Mouse (Mus musculus) lung, postnatal 0 days (tissue): Measurements from ENCODE around the gene Trp73. TPM values are rescaled to one million over a fixed set of nuclear protein-coding genes. Genes with fewer than 3 reads are reported as not detected.

Experiments
- ATAC-seq: fragments of 200-750 bp; cut with Nextera tagmentation; 2 replicates; pipeline ENCODE4 v1.8.0; 2017; ENCODE audit warnings: moderate library complexity
- DNase-seq: peaks from one replicate; pipeline ENCODE4 v3.0.0-alpha.2; 2016; ENCODE audit warnings: low spot score
- H3K27ac ChIP-seq: fragments of 300-500 bp; sonication (generic); 2 replicates; pipeline ENCODE4 v1.5.1; 2014; ENCODE audit warnings: antibody characterized with exemption, mild to moderate bottlenecking, low read length, mixed read lengths
- H3K27me3 ChIP-seq: fragments of 300-500 bp; sonication (generic); replicated peaks from 2 replicates; pipeline ENCODE4 v1.6.1; 2014; ENCODE audit warnings: low read length, mixed read lengths; ENCODE audit not compliant: insufficient read depth
- H3K36me3 ChIP-seq: fragments of 300-500 bp; sonication (generic); 2 replicates; pipeline ENCODE4 v1.6.1; 2014; ENCODE audit warnings: low read length, mixed read lengths; ENCODE audit not compliant: insufficient read depth
- H3K4me1 ChIP-seq: fragments of 300-500 bp; sonication (generic); 2 replicates; pipeline ENCODE4 v1.6.1; 2014; ENCODE audit warnings: antibody characterized with exemption, low read depth, low read length, mixed read lengths; ENCODE audit not compliant: insufficient read depth
- H3K4me2 ChIP-seq: fragments of 300-500 bp; sonication (generic); replicated peaks from 2 replicates; pipeline ENCODE4 v1.6.1; 2014; ENCODE audit warnings: low read depth, mild to moderate bottlenecking, low read length, moderate library complexity, mixed read lengths
- H3K4me3 ChIP-seq: fragments of 300-500 bp; sonication (generic); 2 replicates; pipeline ENCODE4 v1.5.1; 2014; ENCODE audit warnings: low read depth, low read length
- H3K9ac ChIP-seq: fragments of 300-500 bp; sonication (generic); replicated peaks from 2 replicates; pipeline ENCODE4 v1.6.1; 2014; ENCODE audit warnings: low read depth, mild to moderate bottlenecking
- H3K9me3 ChIP-seq: fragments of 300-500 bp; sonication (generic); 2 replicates; pipeline ENCODE4 v1.6.1; 2016; ENCODE audit warnings: low read length, mixed read lengths
- CTCF ChIP-seq: IDR thresholded peaks from 2 replicates; pipeline ENCODE4 v1.5.1; 2016; ENCODE audit warnings: antibody characterized with exemption, mild to moderate bottlenecking
- EP300 ChIP-seq: IDR thresholded peaks from 2 replicates; pipeline ENCODE4 v1.6.1; 2016; ENCODE audit warnings: antibody characterized with exemption, mild to moderate bottlenecking, control low read depth
- WGBS: fragments of 180-500 bp; shearing (Covaris S2); extraction: QIAGEN DNeasy Blood & Tissue Kit; methylation state at CpG from one replicate; pipeline ENCODE4 v1.1.7; 2014; 5-methylcytosine and 5-hydroxymethylcytosine counted together
- polyA plus RNA-seq: library from polyadenylated mRNA; unstranded; fragments of >200 nt; fragmentation: Nextera tagmentation; extraction: Ambion mirVana; gene quantifications from 2 replicates; pipeline ENCODE4 v1.2.1, GENCODE M21; 2015

Trp73 gene
- polyA plus RNA-seq, 1 experiment from 2014 or later: 1.8 TPM

DNA sequence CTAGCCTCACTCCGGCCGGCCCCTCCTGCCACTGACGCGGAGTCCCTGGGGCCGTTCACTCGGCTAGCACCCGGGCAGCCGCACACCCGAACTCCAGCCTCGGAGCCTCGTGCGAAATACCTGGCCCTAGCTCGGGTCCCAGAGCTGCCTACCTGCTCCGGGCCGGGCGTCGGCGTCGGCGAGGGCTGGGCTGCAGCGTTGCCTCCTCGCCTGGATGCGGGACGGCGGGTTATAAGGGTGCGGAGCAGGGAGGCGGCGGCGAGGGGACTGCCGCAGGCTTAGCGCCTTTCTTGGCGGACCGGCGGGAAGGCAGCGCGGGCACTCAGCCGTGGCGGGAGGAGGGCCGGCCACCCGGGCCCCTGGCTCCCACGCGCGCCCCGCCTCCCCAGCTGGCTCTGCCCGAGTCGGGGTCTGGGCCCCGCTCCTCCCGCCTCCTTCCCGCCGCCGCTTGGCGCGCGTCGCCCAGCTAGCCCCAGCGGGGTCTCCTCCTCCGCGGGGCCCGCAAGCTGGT, 282 bp downstream of the Trp73 start:
- Histone ChIP-seq H3K4me1 (peaks cover 22% of the 10 kb centered on the region), H3K4me2 (peak overlapping the region; percentile 94), H3K27me3 (peaks cover 43% of the 10 kb centered on the region), H3K4me3 (peak overlapping the region; percentile 57), H3K36me3 (no peaks in the 10 kb centered on the region), H3K27ac (no peak overlapping the region), H3K9me3 (no peaks in the 10 kb centered on the region), H3K9ac (0 out of 2 replicates have a peak overlapping the region, but pooled peaks have one; percentile 8)
- 1% methylated on average over 28 of the region's 59 CpGs for WGBS
- TF ChIP-seq EP300: no peak
- TF ChIP-seq CTCF: no peak
- no peak for DNase-seq
- ATAC-seq: no peak

DNA sequence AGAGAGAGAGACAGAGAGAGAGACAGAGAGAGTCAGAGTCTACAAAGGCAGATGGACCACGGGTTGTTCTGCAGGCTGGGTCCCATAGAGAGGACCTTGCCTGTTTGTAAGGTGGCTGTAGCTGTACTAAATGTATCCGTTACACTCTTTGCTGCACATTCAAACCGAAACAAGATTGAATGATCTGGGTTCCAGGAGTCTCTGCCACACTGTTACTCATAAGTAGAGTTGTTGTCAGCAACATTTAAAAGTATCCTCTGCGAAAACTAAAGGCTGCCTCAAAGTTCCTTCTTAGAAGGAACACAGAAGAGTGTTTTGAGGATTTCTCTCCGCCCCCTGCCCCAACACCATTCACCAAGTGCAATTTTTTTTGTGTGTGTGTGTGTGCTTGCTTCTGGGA, 2.9 kb downstream of the Trp73 start:
- ATAC-seq (no peak), DNase-seq (no peak)
- 55% methylated on average over 5 of the region's 5 CpGs for WGBS
- Histone ChIP-seq H3K9me3 (no peaks in the 10 kb centered on the region), H3K36me3 (no peaks in the 10 kb centered on the region), H3K4me1 (peaks cover 15% of the 10 kb centered on the region), H3K4me2 (no peak overlapping the region), H3K4me3 (no peak overlapping the region), H3K27ac (no peak overlapping the region), H3K27me3 (peaks cover 43% of the 10 kb centered on the region), H3K9ac (no peak overlapping the region)
- TF ChIP-seq CTCF (no peak), EP300 (no peak)

DNA sequence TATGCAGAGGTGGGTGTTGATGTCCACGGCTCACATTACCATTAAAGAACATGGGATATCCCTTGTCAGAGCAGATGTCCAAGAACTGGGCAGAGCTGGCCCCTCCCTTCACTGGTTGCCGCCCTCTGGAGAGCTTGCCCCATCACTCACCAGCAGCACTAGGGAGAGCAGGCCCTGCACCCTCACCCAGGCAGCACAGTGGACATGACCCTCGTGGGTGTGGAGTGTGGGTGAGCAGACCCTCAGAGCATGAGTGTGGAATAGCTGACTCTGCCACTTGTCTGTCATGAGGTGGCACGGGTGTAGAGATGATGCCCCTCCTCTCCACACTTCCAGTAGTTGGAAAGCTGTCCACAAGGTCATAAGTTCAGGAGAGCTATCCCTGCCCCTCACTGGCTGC, 5.2 kb downstream of the Trp73 start:
- Histone ChIP-seq H3K4me2 (no peak overlapping the region), H3K36me3 (no peaks in the 10 kb centered on the region), H3K4me3 (no peak overlapping the region), H3K27ac (no peak overlapping the region), H3K9ac (no peak overlapping the region), H3K27me3 (peaks cover 24% of the 10 kb centered on the region), H3K9me3 (no peaks in the 10 kb centered on the region), H3K4me1 (0 out of 2 replicates have a peak, but pooled peaks cover 5% of the 10 kb centered on the region)
- DNase-seq (no peak), ATAC-seq (no peak)
- 48% methylated on average over 4 of the region's 4 CpGs for WGBS
- TF ChIP-seq EP300 (no peak), CTCF (no peak)

DNA sequence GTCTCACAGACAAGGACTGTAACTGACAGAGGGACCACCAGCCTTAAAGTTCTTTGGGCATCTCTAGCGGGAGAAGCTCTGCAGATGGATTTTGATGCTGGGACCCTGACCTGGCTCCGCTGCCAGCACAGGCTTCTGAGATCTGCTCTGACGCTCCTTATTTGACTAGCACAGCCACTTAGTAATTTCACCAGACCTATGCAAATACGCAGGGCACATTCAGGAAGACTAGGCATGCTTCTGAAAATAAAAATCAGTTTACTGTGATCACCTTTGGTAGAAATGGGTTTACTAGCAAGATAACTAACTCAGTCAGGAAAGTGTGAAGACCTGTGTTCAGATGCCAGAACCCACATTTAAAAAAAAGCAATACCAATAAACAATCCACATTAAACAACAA, 8.1 kb downstream of the Trp73 start:
- Histone ChIP-seq H3K36me3 (no peaks in the 10 kb centered on the region), H3K27ac (no peak overlapping the region), H3K4me1 (no peaks in the 10 kb centered on the region), H3K27me3 (no peaks in the 10 kb centered on the region), H3K4me2 (no peak overlapping the region), H3K4me3 (no peak overlapping the region), H3K9me3 (no peaks in the 10 kb centered on the region), H3K9ac (no peak overlapping the region)
- no peak for TF ChIP-seq CTCF
- no peak for TF ChIP-seq EP300
- ATAC-seq (no peak), DNase-seq (no peak)
- WGBS: 56% methylated on average over 4 of the region's 4 CpGs

DNA sequence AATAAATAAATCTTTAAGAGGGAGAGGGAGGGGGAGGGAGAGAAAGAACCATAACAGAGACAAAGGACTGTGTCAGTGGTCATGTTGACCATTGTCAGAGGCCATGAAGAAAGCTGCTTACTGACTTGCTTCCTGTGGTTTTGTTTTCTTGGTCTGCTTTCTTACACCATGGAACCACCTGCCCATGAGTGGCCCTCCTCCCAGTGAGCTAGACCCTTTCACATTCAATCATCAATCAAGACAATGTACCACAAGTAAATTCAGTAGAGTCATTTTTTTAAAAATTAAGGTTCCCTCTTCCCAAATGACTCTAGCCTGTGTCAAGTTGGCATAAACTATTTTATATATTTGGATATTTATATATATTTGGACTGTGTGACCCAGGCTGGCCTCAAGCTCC, 10.1 kb downstream of the Trp73 start:
- no peak for TF ChIP-seq EP300
- TF ChIP-seq CTCF: no peak

DNA sequence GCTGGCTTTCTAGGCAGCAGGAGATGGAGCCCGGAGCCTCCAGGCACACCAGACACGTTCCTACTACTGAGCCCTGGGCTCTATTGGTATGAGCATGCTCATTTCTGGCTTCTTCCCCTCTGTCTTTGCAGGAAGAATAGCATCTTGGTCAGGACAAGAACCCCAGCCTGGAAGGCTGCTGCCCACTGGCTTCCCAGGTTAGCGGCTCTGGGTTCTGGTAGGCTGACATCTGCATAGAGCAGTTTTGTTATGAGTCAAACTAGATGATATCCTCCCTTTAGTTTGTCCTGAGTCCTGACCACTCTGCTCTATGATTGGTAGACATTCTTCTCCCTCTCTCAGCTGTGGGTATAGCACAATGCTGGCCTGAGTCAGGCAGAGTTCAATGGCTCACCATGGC, 12.7 kb downstream of the Trp73 start:
- H3K9ac ChIP-seq: no peak overlapping the region
- no peaks in the 10 kb centered on the region for H3K36me3 ChIP-seq
- WGBS: 69% methylated on average over 3 of the region's 3 CpGs
- no peaks in the 10 kb centered on the region for H3K4me1 ChIP-seq
- H3K4me3 ChIP-seq: no peak overlapping the region
- H3K9me3 ChIP-seq: no peaks in the 10 kb centered on the region
- no peak for DNase-seq
- ATAC-seq: no peak
- no peak overlapping the region for H3K4me2 ChIP-seq
- no peak for TF ChIP-seq EP300
- TF ChIP-seq CTCF: no peak
- H3K27ac ChIP-seq: no peak overlapping the region
- no peaks in the 10 kb centered on the region for H3K27me3 ChIP-seq

More for the DNA sequence above, 10.1 kb downstream of the Trp73 start:
- no peaks in the 10 kb centered on the region for H3K9me3 ChIP-seq
- no peaks in the 10 kb centered on the region for H3K27me3 ChIP-seq
- H3K4me1 ChIP-seq: no peaks in the 10 kb centered on the region
- DNase-seq (no peak), ATAC-seq (no peak)
- H3K9ac ChIP-seq: no peak overlapping the region
- H3K4me2 ChIP-seq: no peak overlapping the region
- H3K36me3 ChIP-seq: no peaks in the 10 kb centered on the region
- no peak overlapping the region for H3K4me3 ChIP-seq
- H3K27ac ChIP-seq: no peak overlapping the region

DNA sequence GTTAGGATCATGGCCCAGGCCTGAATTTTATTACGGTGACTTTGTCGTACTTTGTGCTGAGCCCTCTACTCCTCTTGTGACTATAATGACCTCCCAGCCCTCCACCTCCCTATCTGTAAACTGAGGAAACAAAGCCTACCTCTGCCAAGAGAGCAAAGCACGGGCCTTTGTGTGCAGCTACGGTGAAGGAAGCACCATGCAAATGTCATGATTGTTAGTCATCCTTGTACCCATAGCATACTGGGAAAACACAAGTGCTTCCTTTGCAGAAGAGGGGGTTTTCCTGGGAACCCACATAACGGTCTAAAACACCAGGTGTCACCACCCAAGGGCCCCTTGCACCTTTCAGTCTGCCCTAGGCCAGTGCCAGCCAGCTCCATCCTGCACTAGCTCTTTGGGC, 14.8 kb downstream of the Trp73 start:
- H3K27ac ChIP-seq: no peak overlapping the region
- H3K4me3 ChIP-seq: no peak overlapping the region
- H3K9ac ChIP-seq: no peak overlapping the region
- 72% methylated on average over 5 of the region's 5 CpGs for WGBS
- DNase-seq (no peak), ATAC-seq (no peak)
- no peaks in the 10 kb centered on the region for H3K4me1 ChIP-seq
- TF ChIP-seq EP300 (no peak), CTCF (no peak)
- no peaks in the 10 kb centered on the region for H3K36me3 ChIP-seq
- no peak overlapping the region for H3K4me2 ChIP-seq
- H3K9me3 ChIP-seq: no peaks in the 10 kb centered on the region
- no peaks in the 10 kb centered on the region for H3K27me3 ChIP-seq
